Mouse (Mus musculus) testis, postnatal 14 days (tissue): Measurements from ENCODE around the gene Mapk8ip3.

Experiments used
- DNase-seq: peaks from one replicate; pipeline ENCODE4 v3.0.0; 2021; ENCODE audit warnings: low spot score

Mapk8ip3 gene

GRCm38 (mm10) chr17:24902124-24902523 lies 34.7 kb downstream of the Mapk8ip3 start:
- no peak for DNase-seq

GRCm38 (mm10) chr17:24900014-24900413 lies 36.8 kb downstream of the Mapk8ip3 start:
- no peak for DNase-seq

- DNase-seq = no peak
Observed at GRCm38 (mm10) chr17:24899153-24899552, 37.6 kb downstream of the Mapk8ip3 start.

GRCm38 (mm10) chr17:24898041-24898854 lies 38.5 kb downstream of the Mapk8ip3 start:
- no peak for DNase-seq

- DNase-seq = no peak
Observed at GRCm38 (mm10) chr17:24897600-24897999, 39.2 kb downstream of the Mapk8ip3 start.

GRCm38 (mm10) chr17:24896993-24897269 lies 39.8 kb downstream of the Mapk8ip3 start:
- DNase-seq = no peak

- DNase-seq = peak; percentile 79
Observed at GRCm38 (mm10) chr17:24896241-24896992, 40.4 kb downstream of the Mapk8ip3 start, which contains the start of gene Nme3. Gene Nme3, plus strand, starts transcription at chr17:24896500.

GRCm38 (mm10) chr17:24895571-24896240 lies 41.1 kb downstream of the Mapk8ip3 start:
- DNase-seq = no peak

- DNase-seq = peak; percentile 83
Observed at GRCm38 (mm10) chr17:24894995-24895547, 41.7 kb downstream of the Mapk8ip3 start, which contains the start of the genes Eme2 and Mrps34. Gene Eme2, minus strand, starts transcription at chr17:24895087. Gene Mrps34, plus strand, starts transcription at chr17:24895116.

GRCm38 (mm10) chr17:24894061-24894994 lies 42.4 kb downstream of the Mapk8ip3 start:
- DNase-seq = no peak

GRCm38 (mm10) chr17:24893276-24893675 lies 43.5 kb downstream of the Mapk8ip3 start:
- DNase-seq = no peak

- no peak for DNase-seq
Observed at GRCm38 (mm10) chr17:24892785-24893184, 44.0 kb downstream of the Mapk8ip3 start.

- DNase-seq = no peak
Observed at GRCm38 (mm10) chr17:24891321-24891720, 45.5 kb downstream of the Mapk8ip3 start.

- DNase-seq = no peak
Observed at GRCm38 (mm10) chr17:24890151-24891092, 46.4 kb downstream of the Mapk8ip3 start.

GRCm38 (mm10) chr17:24888862-24889261 lies 47.9 kb downstream of the Mapk8ip3 start:
- no peak for DNase-seq

- DNase-seq = no peak
Observed at GRCm38 (mm10) chr17:24887291-24888080, 49.3 kb downstream of the Mapk8ip3 start.

GRCm38 (mm10) chr17:24886932-24887271 lies 49.9 kb downstream of the Mapk8ip3 start:
- DNase-seq = no peak

GRCm38 (mm10) chr17:24886134-24886931 lies 50.4 kb downstream of the Mapk8ip3 start, which contains the start of the genes Nubp2 and Spsb3:
Gene Nubp2, minus strand, starts transcription at chr17:24886349.
Gene Spsb3, plus strand, starts transcription at chr17:24886643.
- DNase-seq = peak; percentile 99
